Mouse (Mus musculus): ENCODE measurements around the gene Baiap2l2. TPM values are rescaled to one million over a fixed set of nuclear protein-coding genes. Genes with fewer than 3 reads are reported as not detected.

Baiap2l2 gene
- total RNA-seq, 2 experiments from 2014 or later: 1.2 to 2.7 TPM

DNA sequence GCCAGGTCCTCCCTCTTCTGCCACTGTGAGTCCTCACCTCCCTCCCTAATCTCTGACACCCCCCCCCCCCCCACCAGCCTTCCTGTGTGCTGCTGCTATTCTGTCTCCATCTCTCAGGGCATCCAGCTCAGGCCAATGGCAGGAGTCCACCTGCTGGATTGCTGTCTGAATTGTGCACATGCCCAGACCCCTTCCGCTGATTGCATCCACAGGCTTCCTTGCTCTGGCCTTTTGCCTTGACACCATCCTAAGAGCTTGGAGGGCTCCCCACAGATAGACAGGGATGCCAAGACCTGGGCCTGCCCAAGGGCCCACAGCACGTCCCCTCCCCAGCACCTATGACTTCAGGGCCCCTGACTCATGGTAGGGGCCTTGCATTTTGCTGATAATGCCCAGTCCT, 75.0 kb downstream of the Baiap2l2 start:
- no peak overlapping the region for H3K4me3 ChIP-seq
- H3K27ac ChIP-seq: peak overlapping the region; percentile 79
- TF ChIP-seq CTCF (conservative IDR thresholded peaks at IDR 0.05): no peak
- DNase-seq (ENCODE audit: low spot score in 2 of 2): no peak

DNA sequence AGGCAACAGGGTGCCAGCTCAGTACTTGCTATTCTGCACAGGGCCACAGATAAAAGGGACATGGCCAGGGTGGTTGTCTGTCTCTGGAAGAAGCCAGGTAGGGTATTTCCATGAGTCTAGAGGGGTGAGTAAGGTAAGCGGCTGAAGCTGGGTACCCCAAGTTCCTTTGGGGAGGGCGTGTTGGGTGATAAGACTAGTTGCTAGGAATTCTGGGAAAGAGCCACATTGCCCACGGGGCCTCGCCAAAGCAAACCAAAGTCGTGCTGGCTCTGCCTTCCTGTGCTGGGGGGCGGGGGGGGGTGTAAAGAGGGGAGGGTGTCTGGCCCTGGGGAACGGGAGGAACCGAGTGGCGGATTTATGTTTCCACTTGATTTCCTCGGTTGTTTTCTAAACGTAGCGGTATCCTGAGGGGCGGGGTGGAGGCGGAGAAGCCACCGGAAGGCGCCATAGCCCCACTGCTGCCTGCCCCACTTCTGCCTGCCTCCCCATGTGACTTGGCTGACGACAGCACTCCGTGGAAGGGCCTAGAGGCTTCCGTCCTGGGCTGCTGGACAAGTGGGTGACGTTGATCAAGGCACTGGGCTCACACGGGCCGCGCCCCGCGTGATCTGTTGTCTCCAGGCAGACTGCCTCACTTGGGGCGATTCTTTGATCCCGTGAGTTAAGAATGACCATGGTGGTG, 76.4 kb downstream of the Baiap2l2 start:
- Histone ChIP-seq H3K27ac (peak overlapping the region; percentile 54; the same call in 1 of the 2 replicates), H3K4me3 (0 out of 2 replicates have a peak overlapping the region, but pooled peaks have one; percentile 6)
- peak; percentile 35 to 43 for DNase-seq (ENCODE audit: low spot score in 2 of 2)
- no peak for TF ChIP-seq CTCF (conservative IDR thresholded peaks at IDR 0.05)

DNA sequence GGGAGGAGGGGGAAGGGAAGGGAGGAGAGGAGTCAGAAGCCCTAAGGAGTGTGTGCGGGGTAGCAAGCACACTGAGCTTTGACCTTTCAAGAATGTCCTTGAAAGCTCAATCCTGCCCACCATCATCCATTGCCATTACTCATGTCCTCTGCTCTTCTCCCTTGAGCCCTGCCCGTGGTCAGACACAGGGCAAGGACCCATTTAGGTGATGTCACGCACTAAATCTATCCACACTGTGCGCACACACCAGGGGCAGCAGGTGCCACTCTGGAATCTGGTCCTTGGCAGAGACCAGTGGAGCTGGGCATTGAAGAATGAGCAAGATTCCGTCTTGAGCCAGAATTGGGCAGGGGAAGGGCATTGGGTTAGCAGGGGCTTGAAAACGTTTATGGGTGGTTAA, 77.1 kb downstream of the Baiap2l2 start:
- H3K4me3 ChIP-seq: no peak overlapping the region
- TF ChIP-seq CTCF (conservative IDR thresholded peaks at IDR 0.05): no peak
- H3K27ac ChIP-seq: peak overlapping the region; percentile 54; the same call in 1 of the 2 replicates
- DNase-seq (ENCODE audit: low spot score in 2 of 2): no peak

Other genes with a start within 250 kb of the Baiap2l2 start
- gene Galr3, start 243.7 kb downstream of the Baiap2l2 start, total RNA-seq (2021): under 1 TPM in 1 of 2 experiments, not detected in 1; 0.39 TPM
- 10 to 100 TPM; 17.4 to 19.5 TPM for gene Ankrd54, start 222.6 kb downstream of the Baiap2l2 start, total RNA-seq (2021)
- 10 to 100 TPM; 68.9 to 69.5 TPM for gene Eif3l, start 210.4 kb downstream of the Baiap2l2 start, total RNA-seq (2021)
- 10 to 100 TPM; 31.4 to 35.3 TPM for gene Micall1, start 176.6 kb downstream of the Baiap2l2 start, total RNA-seq (2021)
- gene Polr2f, start 144.5 kb downstream of the Baiap2l2 start, total RNA-seq (2021): 100 to 1,000 TPM in 1 of 2 experiments, 10 to 100 TPM in 1; 97.9 to 103 TPM
- gene 1700088E04Rik, start 144.3 kb downstream of the Baiap2l2 start, total RNA-seq (2021): 10 to 100 TPM in 1 of 2 experiments, 1 to 10 TPM in 1; 8.8 to 10.3 TPM
- 10 to 100 TPM; 27.7 to 30.4 TPM for gene Sox10, start 120.3 kb downstream of the Baiap2l2 start, total RNA-seq (2021)
- gene Pick1, start 56.4 kb downstream of the Baiap2l2 start, total RNA-seq (2021): 10 to 100 TPM; 46.1 to 49.7 TPM
- gene Gm49486, start 56.1 kb downstream of the Baiap2l2 start, total RNA-seq (2021): under 1 TPM; 0.31 to 0.49 TPM
- not detected for gene Slc16a8, start 30.8 kb downstream of the Baiap2l2 start, total RNA-seq (2021)
- gene Pla2g6, start 42.9 kb upstream of the Baiap2l2 start, total RNA-seq (2021): 10 to 100 TPM; 23.8 to 23.9 TPM
- gene Maff, start 61.1 kb upstream of the Baiap2l2 start, total RNA-seq (2021): 1 to 10 TPM in 1 of 2 experiments, under 1 TPM in 1; 0.87 to 1.8 TPM
- 10 to 100 TPM; 53.6 to 56.0 TPM for gene Tmem184b, start 118.0 kb upstream of the Baiap2l2 start, total RNA-seq (2021)
- 100 to 1,000 TPM; 104 to 108 TPM for gene Csnk1e, start 170.0 kb upstream of the Baiap2l2 start, total RNA-seq (2021)
- 10 to 100 TPM; 85.5 to 88.6 TPM for gene Kcnj4, start 219.7 kb upstream of the Baiap2l2 start, total RNA-seq (2021)
- gene Kdelr3, start 230.9 kb upstream of the Baiap2l2 start, total RNA-seq (2021): under 1 TPM in 1 of 2 experiments, not detected in 1; 0.51 TPM

Data from layer of hippocampus, adult 2 months (tissue).